Mouse (Mus musculus): Measurements from ENCODE around the gene Sis.

GRCm38 (mm10) chr3:72997517-72997916 is 29.9 kb upstream of the Sis start:
- TF ChIP-seq CTCF (IDR thresholded peaks at IDR 0.05; ENCODE audit: control insufficient read depth, insufficient read depth, low read length) (no peak), POLR2A (IDR thresholded peaks at IDR 0.05; ENCODE audit: borderline replicate concordance, control insufficient read depth, low read depth, low read length) (no peak)

All from bone marrow, adult 2 months (tissue).